Mouse (Mus musculus) olfactory bulb, adult 2 months (tissue): ENCODE data around the gene Gm4450.

Experiments
- CTCF ChIP-seq: fragments of 200-500 bp; IDR thresholded peaks from 2 replicates; pipeline ENCODE4 v1.5.1; 2012; ENCODE audit warnings: low read depth, mild to moderate bottlenecking, low read length, moderate library complexity; ENCODE audit not compliant: insufficient read depth
- POLR2A ChIP-seq: fragments of 200-500 bp; IDR thresholded peaks from 2 replicates; pipeline ENCODE4 v1.6.1; 2012; ENCODE audit warnings: mild to moderate bottlenecking, low read depth, low read length, moderate library complexity; ENCODE audit not compliant: insufficient read depth

DNA sequence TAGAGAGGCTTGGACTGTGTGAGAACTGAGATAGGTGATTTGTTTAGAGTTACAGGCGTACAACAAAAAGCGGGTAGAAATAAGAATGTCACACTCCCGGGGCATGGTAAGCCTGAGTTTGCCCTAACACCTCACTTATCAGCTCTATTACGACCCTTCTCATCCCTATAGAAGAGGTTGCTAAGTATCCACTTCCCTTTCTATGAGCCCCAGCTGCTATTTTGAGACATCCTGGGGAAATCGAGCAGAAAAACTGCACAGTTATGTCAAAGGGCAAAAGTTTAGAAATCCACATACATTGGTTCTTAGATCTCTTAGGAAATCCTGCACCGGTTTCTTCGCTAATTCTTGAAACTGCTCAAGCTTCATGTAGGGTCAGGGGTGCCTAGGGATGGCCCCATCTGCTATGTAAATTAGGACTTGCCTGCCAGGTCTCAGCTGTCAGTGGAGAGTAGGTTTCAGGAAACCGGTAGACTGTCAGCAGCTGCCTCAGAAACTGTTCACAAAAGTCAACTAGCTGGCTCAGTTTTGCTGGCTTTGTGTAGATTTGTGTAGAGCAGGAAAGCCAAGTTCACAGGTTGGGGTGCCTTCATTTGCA lies 27.9 kb downstream of the Gm4450 start:
- TF ChIP-seq CTCF: no peak
- no peak for TF ChIP-seq POLR2A
